Comparison of ENCODE assay signal across 22 mouse cellular contexts in genomic region chr7:30007601-30008000, GRCm38 (mm10). TPM values are rescaled to one million over a fixed set of nuclear protein-coding genes. Genes with fewer than 3 reads are reported as not detected.
DNase-seq lines count a peak whose midpoint lies in the region; ATAC-seq and TF ChIP-seq lines count a peak whose summit lies in the region.
"Had no signal": no experiment of that assay in that cellular context is flagged by ENCODE, and none has a peak within 500 bp of the region (broad histone marks: within the 10 kb centered on the region; RNA-seq: fewer than 3 reads in every experiment).

No protein-coding gene starts in this region.

- 95% methylated on average over 1 of the region's 1 CpGs for WGBS in forebrain, embryonic 11.5 days
- WGBS in forebrain, embryonic 14.5 days: 89% methylated on average over 1 of the region's 1 CpGs
- 90% methylated on average over 1 of the region's 1 CpGs for WGBS in kidney, embryonic 16.5 days
- WGBS in kidney, adult 2 months: 91% methylated on average over 1 of the region's 1 CpGs
- 93% methylated on average over 1 of the region's 1 CpGs for WGBS in embryonic facial prominence, embryonic 14.5 days
- 74% methylated on average over 1 of the region's 1 CpGs for WGBS in limb, embryonic 14.5 days

- no peak overlapping the region for H3K4me2 ChIP-seq in forebrain, embryonic 11.5 days (ENCODE audit: low read depth, low read length, severe bottlenecking)
- H3K4me2 ChIP-seq in forebrain, embryonic 14.5 days (ENCODE audit: low read length): no peak overlapping the region
- no peak overlapping the region for H3K4me2 ChIP-seq in kidney, embryonic 16.5 days (replicated peaks; ENCODE audit: low read depth, low read length)
- no peak overlapping the region for H3K4me2 ChIP-seq in embryonic facial prominence, embryonic 14.5 days (ENCODE audit: low read depth, low read length)
- no peak overlapping the region for H3K4me2 ChIP-seq in limb, embryonic 14.5 days (replicated peaks; ENCODE audit: low read depth, low read length, severe bottlenecking)
- H3K4me2 ChIP-seq: heart, embryonic 11.5 days; hindbrain, embryonic 13.5 days; liver, embryonic 12.5 days; lung, embryonic 14.5 days had no signal

- TF ChIP-seq POLR2A in kidney, adult 2 months (IDR thresholded peaks at IDR 0.05; ENCODE audit: low read depth, low read length): no peak
- TF ChIP-seq POLR2A in limb, embryonic 14.5 days (IDR thresholded peaks at IDR 0.05; ENCODE audit: borderline replicate concordance, extremely low read depth, insufficient read depth, insufficient read length): no peak

- no peak overlapping the region for H3K9ac ChIP-seq in forebrain, embryonic 11.5 days (ENCODE audit: low read length)
- no peak overlapping the region for H3K9ac ChIP-seq in forebrain, embryonic 14.5 days (ENCODE audit: low read length)
- no peak overlapping the region for H3K9ac ChIP-seq in kidney, embryonic 16.5 days (replicated peaks; ENCODE audit: low read length)
- H3K9ac ChIP-seq in embryonic facial prominence, embryonic 14.5 days (ENCODE audit: low read depth, low read length): no peak overlapping the region
- no peak overlapping the region for H3K9ac ChIP-seq in limb, embryonic 14.5 days (ENCODE audit: low read depth, low read length, severe bottlenecking)
- H3K9ac ChIP-seq: liver, embryonic 12.5 days; lung, embryonic 14.5 days had no signal

- TF ChIP-seq CTCF in kidney, adult 2 months (conservative IDR thresholded peaks at IDR 0.05; ENCODE audit: insufficient read depth, insufficient read length, low read depth, low read length): no peak

- no peak overlapping the region for H3K27ac ChIP-seq in forebrain, embryonic 11.5 days (ENCODE audit: low read depth, low read length)
- H3K27ac ChIP-seq in forebrain, embryonic 14.5 days (ENCODE audit: low read depth, low read length): no peak overlapping the region
- H3K27ac ChIP-seq in kidney, embryonic 16.5 days (ENCODE audit: low read length): peak overlapping the region; percentile 6; the same call in 1 of the 2 replicates
- H3K27ac ChIP-seq in kidney, adult 2 months (ENCODE audit: insufficient read depth, low read depth, low read length): no peak overlapping the region
- H3K27ac ChIP-seq in embryonic facial prominence, embryonic 14.5 days (replicated peaks; ENCODE audit: low read depth, low read length): peak overlapping the region; percentile 77
- H3K27ac ChIP-seq in limb, embryonic 14.5 days (replicated peaks; ENCODE audit: low read depth, low read length): peak overlapping the region; percentile 61
- H3K27ac ChIP-seq: forebrain, embryonic 10.5 days; liver, embryonic 12.5 days; midbrain, embryonic 10.5 days had no signal

- no peak for ATAC-seq in forebrain, embryonic 11.5 days (replicated peaks; ENCODE audit: low FRiP score)
- no peak for ATAC-seq in forebrain, embryonic 14.5 days
- ATAC-seq in kidney, embryonic 16.5 days (ENCODE audit: low FRiP score, low TSS enrichment): no peak
- ATAC-seq in embryonic facial prominence, embryonic 14.5 days (ENCODE audit: low read depth): no peak
- ATAC-seq in limb, embryonic 14.5 days (ENCODE audit: low FRiP score, low read depth): no peak
- ATAC-seq: activated CD4-positive, CD25-positive, alpha-beta regulatory T cell, adult 4 months; liver, embryonic 12.5 days had no signal

- DNase-seq in forebrain, embryonic 11.5 days (ENCODE audit: low spot score): peak; percentile 30
- no peak for DNase-seq in forebrain, embryonic 14.5 days (ENCODE audit: low spot score)
- DNase-seq in kidney, adult 2 months: no peak
- no peak for DNase-seq in embryonic facial prominence, embryonic 14.5 days (ENCODE audit: low spot score)
- DNase-seq in limb, embryonic 14.5 days (ENCODE audit: low spot score): no peak
- DNase-seq in B cell, adult 2 months: no peak
- DNase-seq in urinary bladder, postnatal 4 days (ENCODE audit: low spot score in 2 of 2): no peak
- DNase-seq: adrenal gland, postnatal 14 days; cerebellum, adult 11 months; heart, postnatal 10 days; kidney, postnatal 10 days; lung, embryonic 14.5 days; lung, postnatal 36 days; thymus, postnatal 36 days had no signal

- H3K4me1 ChIP-seq in forebrain, embryonic 11.5 days (replicated peaks; ENCODE audit: control insufficient read depth, insufficient read depth, low read length): no peaks in the 10 kb centered on the region
- H3K4me1 ChIP-seq in forebrain, embryonic 14.5 days (ENCODE audit: control insufficient read depth, insufficient read depth, low read length): 0 out of 2 replicates have a peak, but pooled peaks cover 3% of the 10 kb centered on the region
- peaks cover 31% of the 10 kb centered on the region for H3K4me1 ChIP-seq in kidney, embryonic 16.5 days (ENCODE audit: insufficient read depth, low read length)
- peaks cover 11% of the 10 kb centered on the region for H3K4me1 ChIP-seq in kidney, adult 2 months (ENCODE audit: control insufficient read depth, insufficient read depth, low read length)
- H3K4me1 ChIP-seq in embryonic facial prominence, embryonic 14.5 days (ENCODE audit: control insufficient read depth, insufficient read depth, low read length): peaks cover 19% of the 10 kb centered on the region
- no peaks in the 10 kb centered on the region for H3K4me1 ChIP-seq in limb, embryonic 14.5 days (ENCODE audit: control insufficient read depth, insufficient read depth, low read length)
- H3K4me1 ChIP-seq: liver, embryonic 12.5 days had no signal

- no peaks in the 10 kb centered on the region for H3K27me3 ChIP-seq in forebrain, embryonic 11.5 days (ENCODE audit: control insufficient read depth, insufficient read depth, low read length)
- H3K27me3 ChIP-seq in forebrain, embryonic 14.5 days (replicated peaks; ENCODE audit: control insufficient read depth, insufficient read depth, low read length): no peaks in the 10 kb centered on the region
- H3K27me3 ChIP-seq in kidney, embryonic 16.5 days (ENCODE audit: insufficient read depth, low read length): no peaks in the 10 kb centered on the region
- no peaks in the 10 kb centered on the region for H3K27me3 ChIP-seq in kidney, adult 2 months (replicated peaks; ENCODE audit: control insufficient read depth, insufficient read depth, low read length)
- no peaks in the 10 kb centered on the region for H3K27me3 ChIP-seq in embryonic facial prominence, embryonic 14.5 days (replicated peaks; ENCODE audit: control insufficient read depth, insufficient read depth, low read length)
- no peaks in the 10 kb centered on the region for H3K27me3 ChIP-seq in limb, embryonic 14.5 days (ENCODE audit: control insufficient read depth, insufficient read depth, low read length)
- H3K27me3 ChIP-seq: hindbrain, embryonic 13.5 days; liver, embryonic 12.5 days had no signal

- H3K9me3 ChIP-seq in forebrain, embryonic 11.5 days (ENCODE audit: control insufficient read depth, low read length): no peaks in the 10 kb centered on the region
- H3K9me3 ChIP-seq in forebrain, embryonic 14.5 days (replicated peaks; ENCODE audit: control insufficient read depth, low read length): no peaks in the 10 kb centered on the region
- H3K9me3 ChIP-seq in kidney, embryonic 16.5 days (ENCODE audit: low read length): no peaks in the 10 kb centered on the region
- H3K9me3 ChIP-seq in embryonic facial prominence, embryonic 14.5 days (ENCODE audit: control insufficient read depth, low read length): no peaks in the 10 kb centered on the region
- no peaks in the 10 kb centered on the region for H3K9me3 ChIP-seq in limb, embryonic 14.5 days (ENCODE audit: control insufficient read depth, low read length)
- H3K9me3 ChIP-seq: forebrain, embryonic 10.5 days; G1E; hindbrain, embryonic 13.5 days; liver, embryonic 12.5 days; midbrain, embryonic 10.5 days had no signal

- H3K36me3 ChIP-seq in forebrain, embryonic 11.5 days (ENCODE audit: control insufficient read depth, insufficient read depth, low read length): no peaks in the 10 kb centered on the region; the same call in 1 of the 2 replicates
- peaks cover 36% of the 10 kb centered on the region for H3K36me3 ChIP-seq in forebrain, embryonic 14.5 days (ENCODE audit: control insufficient read depth, insufficient read depth, low read length)
- peaks cover 12% of the 10 kb centered on the region; the same call in 1 of the 2 replicates for H3K36me3 ChIP-seq in kidney, embryonic 16.5 days (ENCODE audit: insufficient read depth, low read length)
- peaks cover 6% of the 10 kb centered on the region; the same call in 1 of the 2 replicates for H3K36me3 ChIP-seq in kidney, adult 2 months (ENCODE audit: control insufficient read depth, insufficient read depth, low read length)
- peaks cover 37% of the 10 kb centered on the region for H3K36me3 ChIP-seq in embryonic facial prominence, embryonic 14.5 days (ENCODE audit: control insufficient read depth, insufficient read depth, low read length)
- H3K36me3 ChIP-seq in limb, embryonic 14.5 days (ENCODE audit: control insufficient read depth, insufficient read depth, low read length): peaks cover 60% of the 10 kb centered on the region

- H3K4me3 ChIP-seq in forebrain, embryonic 11.5 days (ENCODE audit: low read depth, low read length): no peak overlapping the region
- no peak overlapping the region for H3K4me3 ChIP-seq in forebrain, embryonic 14.5 days (ENCODE audit: low read depth, low read length)
- no peak overlapping the region for H3K4me3 ChIP-seq in kidney, embryonic 16.5 days (ENCODE audit: low read length)
- no peak overlapping the region for H3K4me3 ChIP-seq in kidney, adult 2 months (ENCODE audit: insufficient read depth, low read depth, low read length)
- H3K4me3 ChIP-seq in embryonic facial prominence, embryonic 14.5 days (ENCODE audit: low read depth, low read length): no peak overlapping the region
- H3K4me3 ChIP-seq in limb, embryonic 14.5 days (replicated peaks; ENCODE audit: low read length): no peak overlapping the region
- H3K4me3 ChIP-seq: forebrain, embryonic 10.5 days; hindbrain, embryonic 13.5 days; liver, embryonic 12.5 days; midbrain, embryonic 10.5 days had no signal

RNA-seq across cellular contexts. Expression of gene Zfp568, which starts 23.8 kb away (rescaled TPM):
- 13.6 and 15.3 TPM in 2 replicates for polyA plus RNA-seq in forebrain, embryonic 11.5 days (2014; fragmentation: Nextera tagmentation; extraction: Ambion mirVana)
- 2.9 and 4.3 TPM in 2 replicates for polyA plus RNA-seq in forebrain, embryonic 14.5 days (2014; fragmentation: Nextera tagmentation; extraction: Ambion mirVana)
- 15.8 and 16.5 TPM in 2 replicates for polyA plus RNA-seq in kidney, embryonic 16.5 days (2015; fragmentation: Nextera tagmentation; extraction: Ambion mirVana)
- 4.5 and 5.0 TPM in 2 replicates for polyA plus RNA-seq in kidney, adult 2 months (2012; rRNA removed)
- polyA plus RNA-seq in embryonic facial prominence, embryonic 14.5 days (2014; fragmentation: Nextera tagmentation; extraction: Ambion mirVana): 29.5 and 29.9 TPM in 2 replicates
- polyA plus RNA-seq in limb, embryonic 14.5 days (2012; rRNA removed): 23.8 and 25.4 TPM in 2 replicates
- 26.2 and 26.8 TPM in 2 replicates for polyA plus RNA-seq in limb, embryonic 14.5 days (2014; fragmentation: Nextera tagmentation; extraction: Ambion mirVana)

RNA-seq across cellular contexts. Expression of gene Zfp14, which starts 43.6 kb away (rescaled TPM):
- 5.6 and 6.2 TPM in 2 replicates for polyA plus RNA-seq in forebrain, embryonic 11.5 days (2014; fragmentation: Nextera tagmentation; extraction: Ambion mirVana)
- 14.3 and 17.1 TPM in 2 replicates for polyA plus RNA-seq in forebrain, embryonic 14.5 days (2014; fragmentation: Nextera tagmentation; extraction: Ambion mirVana)
- polyA plus RNA-seq in kidney, embryonic 16.5 days (2015; fragmentation: Nextera tagmentation; extraction: Ambion mirVana): 4.1 TPM in 2 replicates
- 1.7 and 1.9 TPM in 2 replicates for polyA plus RNA-seq in kidney, adult 2 months (2012; rRNA removed)
- polyA plus RNA-seq in embryonic facial prominence, embryonic 14.5 days (2014; fragmentation: Nextera tagmentation; extraction: Ambion mirVana): 4.4 and 6.4 TPM in 2 replicates
- 6.5 and 7.3 TPM in 2 replicates for polyA plus RNA-seq in limb, embryonic 14.5 days (2012; rRNA removed)
- 4.9 and 5.4 TPM in 2 replicates for polyA plus RNA-seq in limb, embryonic 14.5 days (2014; fragmentation: Nextera tagmentation; extraction: Ambion mirVana)
- polyA plus RNA-seq: G1E had no signal

RNA-seq across cellular contexts. Expression of gene Zfp74, which starts 53.7 kb away (rescaled TPM):
- 13.1 and 13.2 TPM in 2 replicates for polyA plus RNA-seq in forebrain, embryonic 11.5 days (2014; fragmentation: Nextera tagmentation; extraction: Ambion mirVana)
- 9.2 and 15.7 TPM in 2 replicates for polyA plus RNA-seq in forebrain, embryonic 14.5 days (2014; fragmentation: Nextera tagmentation; extraction: Ambion mirVana)
- polyA plus RNA-seq in kidney, embryonic 16.5 days (2015; fragmentation: Nextera tagmentation; extraction: Ambion mirVana): 11.4 and 14.2 TPM in 2 replicates
- 4.7 and 5.0 TPM in 2 replicates for polyA plus RNA-seq in kidney, adult 2 months (2012; rRNA removed)
- 8.9 and 10.3 TPM in 2 replicates for polyA plus RNA-seq in embryonic facial prominence, embryonic 14.5 days (2014; fragmentation: Nextera tagmentation; extraction: Ambion mirVana)
- 8.1 and 11.0 TPM in 2 replicates for polyA plus RNA-seq in limb, embryonic 14.5 days (2012; rRNA removed)
- 10.5 and 13.7 TPM in 2 replicates for polyA plus RNA-seq in limb, embryonic 14.5 days (2014; fragmentation: Nextera tagmentation; extraction: Ambion mirVana)

Comparison
In these comparisons a context has a peak if more than half of its experiments do, and no peak if none do; other contexts are left out.
1. H3K27ac ChIP-seq: peak in kidney, embryonic 16.5 days (single experiment), embryonic facial prominence, embryonic 14.5 days (single experiment) and limb, embryonic 14.5 days (single experiment); none in forebrain, embryonic 11.5 days (single experiment), forebrain, embryonic 14.5 days (single experiment) and kidney, adult 2 months (single experiment).